In genomic region chr4:41671963-41672480, GRCm38 (mm10) we compare ENCODE assay signal across 11 mouse cellular contexts. TPM values are rescaled to one million over a fixed set of nuclear protein-coding genes. Genes with fewer than 3 reads are reported as not detected.
DNase-seq lines count a peak whose midpoint lies in the region; ATAC-seq and TF ChIP-seq lines count a peak whose summit lies in the region.
"Had no signal": no experiment of that assay in that cellular context is flagged by ENCODE, and none has a peak within 500 bp of the region (broad histone marks: within the 10 kb centered on the region; RNA-seq: fewer than 3 reads in every experiment).

No protein-coding gene starts in this region.

- no peak overlapping the region for H3K9ac ChIP-seq in embryonic facial prominence, embryonic 14.5 days (ENCODE audit: low read depth, low read length)
- 0 out of 2 replicates have a peak overlapping the region, but pooled peaks have one; percentile 35 for H3K9ac ChIP-seq in hindbrain, postnatal 0 days (replicated peaks; ENCODE audit: low read length)
- H3K9ac ChIP-seq in neural tube, embryonic 12.5 days = peak overlapping the region; percentile 35; the same call in 1 of the 2 replicates
- H3K9ac ChIP-seq: liver, embryonic 15.5 days had no signal

- 10% methylated on average over 8 of the region's 8 CpGs for WGBS in heart, embryonic 10.5 days
- 29% methylated on average over 2 of the region's 8 CpGs for WGBS in embryonic facial prominence, embryonic 14.5 days
- 10% methylated on average over 8 of the region's 8 CpGs for WGBS in hindbrain, postnatal 0 days
- 8% methylated on average over 8 of the region's 8 CpGs for WGBS in neural tube, embryonic 12.5 days

- peaks cover 41% of the 10 kb centered on the region for H3K4me1 ChIP-seq in heart, embryonic 10.5 days
- H3K4me1 ChIP-seq in embryonic facial prominence, embryonic 14.5 days (ENCODE audit: control insufficient read depth, insufficient read depth, low read length) = peaks cover 20% of the 10 kb centered on the region; the same call in 1 of the 2 replicates
- H3K4me1 ChIP-seq in hindbrain, postnatal 0 days (ENCODE audit: insufficient read depth, low read length) = peaks cover 30% of the 10 kb centered on the region
- H3K4me1 ChIP-seq in neural tube, embryonic 12.5 days = peaks cover 60% of the 10 kb centered on the region
- H3K4me1 ChIP-seq: liver, embryonic 15.5 days had no signal

- peak; percentile 64; the same call in 1 of the 2 replicates for ATAC-seq in embryonic facial prominence, embryonic 14.5 days (ENCODE audit: low read depth)
- peak; percentile 30 for ATAC-seq in hindbrain, postnatal 0 days
- ATAC-seq in neural tube, embryonic 12.5 days (ENCODE audit: low FRiP score, low read depth) = peak; percentile 59

- H3K9me3 ChIP-seq in heart, embryonic 10.5 days = no peaks in the 10 kb centered on the region
- H3K9me3 ChIP-seq in embryonic facial prominence, embryonic 14.5 days (ENCODE audit: control insufficient read depth, low read length) = no peaks in the 10 kb centered on the region
- no peaks in the 10 kb centered on the region for H3K9me3 ChIP-seq in hindbrain, postnatal 0 days (ENCODE audit: low read length)
- H3K9me3 ChIP-seq in neural tube, embryonic 12.5 days = no peaks in the 10 kb centered on the region
- H3K9me3 ChIP-seq: liver, embryonic 15.5 days had no signal

- H3K27ac ChIP-seq in heart, embryonic 10.5 days = peak overlapping the region; percentile 53
- no peak overlapping the region for H3K27ac ChIP-seq in embryonic facial prominence, embryonic 14.5 days (replicated peaks; ENCODE audit: low read depth, low read length)
- H3K27ac ChIP-seq in hindbrain, postnatal 0 days = no peak overlapping the region
- H3K27ac ChIP-seq in neural tube, embryonic 12.5 days = 0 out of 2 replicates have a peak overlapping the region, but pooled peaks have one; percentile 42
- H3K27ac ChIP-seq: kidney, postnatal 0 days; liver, embryonic 15.5 days had no signal

- intact Hi-C loops in gastrocnemius, postnatal 14 days (cut with DNase I; ENCODE audit: low total_unique reads) = no loop called here

- H3K27me3 ChIP-seq in heart, embryonic 10.5 days (ENCODE audit: insufficient read depth, poor library complexity, severe bottlenecking) = peaks cover 79% of the 10 kb centered on the region
- H3K27me3 ChIP-seq in embryonic facial prominence, embryonic 14.5 days (replicated peaks; ENCODE audit: control insufficient read depth, insufficient read depth, low read length) = no peaks in the 10 kb centered on the region
- no peaks in the 10 kb centered on the region for H3K27me3 ChIP-seq in hindbrain, postnatal 0 days (ENCODE audit: insufficient read depth, low read length)
- H3K27me3 ChIP-seq in neural tube, embryonic 12.5 days (replicated peaks) = no peaks in the 10 kb centered on the region

- H3K36me3 ChIP-seq in heart, embryonic 10.5 days = no peaks in the 10 kb centered on the region
- no peaks in the 10 kb centered on the region; the same call in 1 of the 2 replicates for H3K36me3 ChIP-seq in embryonic facial prominence, embryonic 14.5 days (ENCODE audit: control insufficient read depth, insufficient read depth, low read length)
- H3K36me3 ChIP-seq in hindbrain, postnatal 0 days (ENCODE audit: insufficient read depth, low read length) = peaks cover 9% of the 10 kb centered on the region
- H3K36me3 ChIP-seq in neural tube, embryonic 12.5 days = peaks cover 29% of the 10 kb centered on the region
- H3K36me3 ChIP-seq: liver, embryonic 15.5 days had no signal

- H3K4me3 ChIP-seq in heart, embryonic 10.5 days = no peak overlapping the region
- no peak overlapping the region for H3K4me3 ChIP-seq in embryonic facial prominence, embryonic 14.5 days (ENCODE audit: low read depth, low read length)
- no peak overlapping the region for H3K4me3 ChIP-seq in hindbrain, postnatal 0 days (ENCODE audit: low read length)
- no peak overlapping the region for H3K4me3 ChIP-seq in neural tube, embryonic 12.5 days
- H3K4me3 ChIP-seq: liver, embryonic 15.5 days had no signal

- H3K4me2 ChIP-seq in embryonic facial prominence, embryonic 14.5 days (ENCODE audit: low read depth, low read length) = no peak overlapping the region
- no peak overlapping the region for H3K4me2 ChIP-seq in hindbrain, postnatal 0 days (ENCODE audit: low read depth, low read length)
- H3K4me2 ChIP-seq in neural tube, embryonic 12.5 days (replicated peaks) = peak overlapping the region; percentile 27; the same call in 1 of the 2 replicates
- H3K4me2 ChIP-seq: liver, embryonic 15.5 days had no signal

- TF ChIP-seq CTCF in hindbrain, postnatal 0 days (IDR thresholded peaks at IDR 0.05; ENCODE audit: low read depth) = no peak

- no peak for DNase-seq in heart, embryonic 10.5 days (ENCODE audit: low spot score)
- DNase-seq in heart, postnatal 4 days = no peak
- DNase-seq in embryonic facial prominence, embryonic 14.5 days (ENCODE audit: low spot score) = peak; percentile 61
- DNase-seq in hindbrain, postnatal 0 days (ENCODE audit: low spot score) = peak; percentile 49
- DNase-seq in gastrocnemius, postnatal 14 days = no peak
- no peak for DNase-seq in spleen, adult 18-20 months
- DNase-seq in ovary, postnatal 36 days (ENCODE audit: low spot score) = no peak
- DNase-seq: cerebellum, adult 2 months had no signal

RNA-seq across cellular contexts. Expression of gene Cntfr, which starts 24.9 kb away (rescaled TPM):
- polyA plus RNA-seq in heart, embryonic 10.5 days (2016; fragmentation: Nextera tagmentation; extraction: Ambion mirVana) = 2.6 and 8.9 TPM in 2 replicates
- 1 to 10 TPM; 3.9 to 4.0 TPM for total RNA-seq in heart, postnatal 4 days (2021)
- 12.8 and 13.0 TPM in 2 replicates for polyA plus RNA-seq in embryonic facial prominence, embryonic 14.5 days (2014; fragmentation: Nextera tagmentation; extraction: Ambion mirVana)
- total RNA-seq in hindbrain, postnatal 0 days (2014; rRNA removed) = 59.3 and 61.9 TPM in 2 replicates
- 18.5 and 22.1 TPM in 2 replicates for polyA plus RNA-seq in hindbrain, postnatal 0 days (2015; fragmentation: Nextera tagmentation; extraction: Ambion mirVana)
- 32.8 and 36.4 TPM in 2 replicates for polyA plus RNA-seq in neural tube, embryonic 12.5 days (2016; fragmentation: Nextera tagmentation; extraction: Ambion mirVana)
- total RNA-seq in gastrocnemius, postnatal 14 days (2021) = 10 to 100 TPM; 15.3 to 38.0 TPM

RNA-seq across cellular contexts. Expression of gene Il11ra1, which starts 27.8 kb away (rescaled TPM):
- polyA plus RNA-seq in heart, embryonic 10.5 days (2016; fragmentation: Nextera tagmentation; extraction: Ambion mirVana) = 144 and 147 TPM in 2 replicates
- 10 to 100 TPM; 50.0 to 53.5 TPM for total RNA-seq in heart, postnatal 4 days (2021)
- 317 and 362 TPM in 2 replicates for polyA plus RNA-seq in embryonic facial prominence, embryonic 14.5 days (2014; fragmentation: Nextera tagmentation; extraction: Ambion mirVana)
- total RNA-seq in hindbrain, postnatal 0 days (2014; rRNA removed) = 24.4 and 41.9 TPM in 2 replicates
- 47.4 and 49.8 TPM in 2 replicates for polyA plus RNA-seq in hindbrain, postnatal 0 days (2015; fragmentation: Nextera tagmentation; extraction: Ambion mirVana)
- 73.3 and 79.5 TPM in 2 replicates for polyA plus RNA-seq in neural tube, embryonic 12.5 days (2016; fragmentation: Nextera tagmentation; extraction: Ambion mirVana)
- total RNA-seq in gastrocnemius, postnatal 14 days (2021) = 10 to 100 TPM; 49.3 to 56.9 TPM

RNA-seq across cellular contexts. Expression of gene Enho, which starts 31.9 kb away (rescaled TPM):
- polyA plus RNA-seq in heart, embryonic 10.5 days (2016; fragmentation: Nextera tagmentation; extraction: Ambion mirVana) = 5.3 and 8.9 TPM in 2 replicates
- 1 to 10 TPM; 5.5 to 5.8 TPM for total RNA-seq in heart, postnatal 4 days (2021)
- 22.7 and 26.0 TPM in 2 replicates for polyA plus RNA-seq in embryonic facial prominence, embryonic 14.5 days (2014; fragmentation: Nextera tagmentation; extraction: Ambion mirVana)
- total RNA-seq in hindbrain, postnatal 0 days (2014; rRNA removed) = 179 and 205 TPM in 2 replicates
- polyA plus RNA-seq in hindbrain, postnatal 0 days (2015; fragmentation: Nextera tagmentation; extraction: Ambion mirVana) = 139 and 141 TPM in 2 replicates
- 73.6 and 74.1 TPM in 2 replicates for polyA plus RNA-seq in neural tube, embryonic 12.5 days (2016; fragmentation: Nextera tagmentation; extraction: Ambion mirVana)
- 1 to 10 TPM; 6.7 to 9.9 TPM for total RNA-seq in gastrocnemius, postnatal 14 days (2021)

RNA-seq across cellular contexts. Expression of gene Rpp25l, which starts 41.3 kb away (rescaled TPM):
- polyA plus RNA-seq in heart, embryonic 10.5 days (2016; fragmentation: Nextera tagmentation; extraction: Ambion mirVana) = 54.5 and 71.3 TPM in 2 replicates
- total RNA-seq in heart, postnatal 4 days (2021) = 10 to 100 TPM; 27.8 to 28.6 TPM
- polyA plus RNA-seq in embryonic facial prominence, embryonic 14.5 days (2014; fragmentation: Nextera tagmentation; extraction: Ambion mirVana) = 67.4 and 68.7 TPM in 2 replicates
- 35.0 and 42.2 TPM in 2 replicates for total RNA-seq in hindbrain, postnatal 0 days (2014; rRNA removed)
- 47.3 and 48.3 TPM in 2 replicates for polyA plus RNA-seq in hindbrain, postnatal 0 days (2015; fragmentation: Nextera tagmentation; extraction: Ambion mirVana)
- 65.9 and 66.9 TPM in 2 replicates for polyA plus RNA-seq in neural tube, embryonic 12.5 days (2016; fragmentation: Nextera tagmentation; extraction: Ambion mirVana)
- total RNA-seq in gastrocnemius, postnatal 14 days (2021) = 10 to 100 TPM; 40.3 to 49.9 TPM

RNA-seq across cellular contexts. Expression of gene Dctn3, which starts 50.9 kb away (rescaled TPM):
- 143 and 146 TPM in 2 replicates for polyA plus RNA-seq in heart, embryonic 10.5 days (2016; fragmentation: Nextera tagmentation; extraction: Ambion mirVana)
- total RNA-seq in heart, postnatal 4 days (2021) = 10 to 100 TPM; 77.5 to 86.9 TPM
- 112 and 117 TPM in 2 replicates for polyA plus RNA-seq in embryonic facial prominence, embryonic 14.5 days (2014; fragmentation: Nextera tagmentation; extraction: Ambion mirVana)
- 145 and 147 TPM in 2 replicates for total RNA-seq in hindbrain, postnatal 0 days (2014; rRNA removed)
- 306 and 316 TPM in 2 replicates for polyA plus RNA-seq in hindbrain, postnatal 0 days (2015; fragmentation: Nextera tagmentation; extraction: Ambion mirVana)
- 225 and 233 TPM in 2 replicates for polyA plus RNA-seq in neural tube, embryonic 12.5 days (2016; fragmentation: Nextera tagmentation; extraction: Ambion mirVana)
- 10 to 100 TPM; 39.6 to 44.8 TPM for total RNA-seq in gastrocnemius, postnatal 14 days (2021)

Comparison
In these comparisons a context has a peak if more than half of its experiments do, and no peak if none do; other contexts are left out.
1. DNase-seq: peak in embryonic facial prominence, embryonic 14.5 days (single experiment) and hindbrain, postnatal 0 days (single experiment); none in heart, embryonic 10.5 days (single experiment), heart, postnatal 4 days (single experiment), gastrocnemius, postnatal 14 days (single experiment), spleen, adult 18-20 months (0 of 2) and ovary, postnatal 36 days (single experiment).
2. H3K27ac ChIP-seq: peak in heart, embryonic 10.5 days (single experiment) and neural tube, embryonic 12.5 days (single experiment); none in embryonic facial prominence, embryonic 14.5 days (single experiment) and hindbrain, postnatal 0 days (single experiment).
3. Peak in every context shown above with its lines, with median percentiles within 50 percentile points of each other: ATAC-seq.